Mouse (Mus musculus) liver, embryonic 16.5 days (tissue): Measurements from ENCODE around the gene Golga7b. TPM values are rescaled to one million over a fixed set of nuclear protein-coding genes. Genes with fewer than 3 reads are reported as not detected.

Experiments used
- ATAC-seq: fragments of 200-750 bp; cut with Nextera tagmentation; 2 replicates; pipeline ENCODE4 v1.8.0; 2017; ENCODE audit warnings: low read depth, mild to moderate bottlenecking, moderate number of reproducible peaks, moderate library complexity
- H3K27ac ChIP-seq: fragments of 300-500 bp; sonication (generic); 2 replicates; pipeline ENCODE4 v1.5.1; 2014; ENCODE audit warnings: mild to moderate bottlenecking, low read length
- H3K27me3 ChIP-seq: fragments of 300-500 bp; sonication (generic); 2 replicates; pipeline ENCODE4 v1.6.1; 2014; ENCODE audit warnings: low read depth, low read length, mixed read lengths; ENCODE audit not compliant: control insufficient read depth, insufficient read depth
- H3K36me3 ChIP-seq: fragments of 300-500 bp; sonication (generic); 2 replicates; pipeline ENCODE4 v1.6.1; 2014; ENCODE audit warnings: mild to moderate bottlenecking; ENCODE audit not compliant: control insufficient read depth, insufficient read depth
- H3K4me1 ChIP-seq: fragments of 300-500 bp; sonication (generic); 2 replicates; pipeline ENCODE4 v1.6.1; 2014; ENCODE audit warnings: low read depth, low read length, mixed read lengths; ENCODE audit not compliant: control insufficient read depth
- H3K4me2 ChIP-seq: fragments of 300-500 bp; sonication (generic); 2 replicates; pipeline ENCODE4 v1.6.1; 2014; ENCODE audit warnings: low read depth, low read length, mixed read lengths
- H3K4me3 ChIP-seq: fragments of 300-500 bp; sonication (generic); 2 replicates; pipeline ENCODE4 v1.5.1; 2014; ENCODE audit warnings: low read depth, mild to moderate bottlenecking, low read length
- H3K9ac ChIP-seq: fragments of 300-500 bp; sonication (generic); 2 replicates; pipeline ENCODE4 v1.6.1; 2014; ENCODE audit warnings: low read depth, low read length
- H3K9me3 ChIP-seq: fragments of 300-500 bp; sonication (generic); replicated peaks from 2 replicates; pipeline ENCODE4 v1.6.1; 2016; ENCODE audit warnings: low read length; ENCODE audit not compliant: control insufficient read depth
- WGBS: fragments of 180-500 bp; shearing (Covaris S2); extraction: QIAGEN DNeasy Blood & Tissue Kit; methylation state at CpG from one replicate; pipeline ENCODE4 v1.1.7; 2014; ENCODE audit not compliant: insufficient replicate concordance; 5-methylcytosine and 5-hydroxymethylcytosine counted together
- polyA plus RNA-seq: library from polyadenylated mRNA; unstranded; fragments of >200 nt; fragmentation: Nextera tagmentation; extraction: Ambion mirVana; gene quantifications from 2 replicates; pipeline ENCODE4 v1.2.1, GENCODE M21; 2015

Gene Golga7b
- polyA plus RNA-seq, 1 experiment from 2014 or later = not detected

DNA sequence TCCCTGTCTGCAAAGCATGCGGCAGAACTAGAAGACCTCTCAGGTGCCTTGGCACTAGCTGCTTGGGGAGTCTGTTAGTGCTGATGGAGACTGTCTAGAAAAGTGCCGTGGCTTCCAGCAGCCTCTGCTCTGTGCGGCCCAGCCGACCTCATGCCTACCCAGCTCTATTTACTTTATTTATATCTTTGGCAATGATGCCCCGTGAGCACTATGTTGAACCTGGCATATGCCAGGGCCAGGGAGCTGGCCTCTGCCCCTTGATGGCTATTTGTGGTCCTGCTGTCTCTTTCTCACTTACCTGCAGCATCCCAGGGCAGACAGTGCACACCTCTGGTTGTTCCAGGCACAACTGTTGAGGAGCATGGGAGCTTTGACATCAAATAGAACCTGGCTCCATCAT is 31.1 kb downstream of the Golga7b start:
- no peak overlapping the region for H3K9ac ChIP-seq
- H3K4me1 ChIP-seq = no peaks in the 10 kb centered on the region
- H3K4me2 ChIP-seq = no peak overlapping the region
- no peaks in the 10 kb centered on the region for H3K9me3 ChIP-seq
- no peaks in the 10 kb centered on the region for H3K36me3 ChIP-seq
- no peak for ATAC-seq
- no peak overlapping the region for H3K27ac ChIP-seq
- 55% methylated on average over 5 of the region's 5 CpGs for WGBS
- no peaks in the 10 kb centered on the region for H3K27me3 ChIP-seq
- no peak overlapping the region for H3K4me3 ChIP-seq

DNA sequence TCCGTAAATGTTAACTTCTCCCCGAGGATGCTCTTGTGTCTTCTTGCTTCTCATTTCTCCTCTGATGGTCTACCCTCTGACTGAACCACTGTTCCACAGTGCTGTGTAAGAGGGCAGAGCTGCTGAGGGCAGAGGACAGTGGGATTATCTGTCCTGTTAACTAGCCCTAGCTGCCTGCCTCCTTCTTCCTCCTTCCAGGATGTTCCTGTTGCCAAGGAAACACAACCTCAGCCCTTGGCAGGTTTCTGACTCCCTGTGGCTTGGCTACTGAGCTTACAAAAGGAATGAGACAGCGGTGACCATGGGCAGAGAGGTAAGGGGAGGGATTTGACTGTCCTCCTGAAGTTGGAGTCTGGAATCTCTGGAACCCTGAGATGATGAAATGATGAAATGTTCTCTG is 32.2 kb downstream of the Golga7b start:
- no peak overlapping the region for H3K4me3 ChIP-seq
- no peaks in the 10 kb centered on the region for H3K36me3 ChIP-seq
- no peak overlapping the region for H3K27ac ChIP-seq
- 51% methylated on average over 3 of the region's 3 CpGs for WGBS
- H3K9me3 ChIP-seq = no peaks in the 10 kb centered on the region
- H3K9ac ChIP-seq = no peak overlapping the region
- no peak overlapping the region for H3K4me2 ChIP-seq
- H3K27me3 ChIP-seq = no peaks in the 10 kb centered on the region
- no peaks in the 10 kb centered on the region for H3K4me1 ChIP-seq
- ATAC-seq = no peak

DNA sequence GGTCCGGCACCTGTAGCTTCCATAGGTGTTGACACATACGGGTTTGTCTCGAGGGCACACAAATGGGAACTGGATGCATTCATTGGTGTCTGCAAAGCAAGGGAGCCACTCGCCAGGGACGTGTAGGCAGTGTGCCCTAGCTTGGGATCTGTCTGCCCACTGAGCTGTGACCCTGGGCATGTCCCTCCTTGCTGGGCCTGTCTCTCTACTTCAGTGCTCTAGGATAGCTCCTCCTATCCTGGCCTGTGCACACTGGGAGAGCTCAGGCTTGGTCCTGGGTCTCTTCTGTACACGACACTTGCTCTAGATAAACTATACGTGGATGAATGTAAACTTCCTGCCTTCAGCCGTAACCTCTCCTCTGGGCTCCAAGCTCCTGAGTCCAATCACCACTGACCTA is 36.8 kb downstream of the Golga7b start:
- ATAC-seq = no peak
- H3K36me3 ChIP-seq = no peaks in the 10 kb centered on the region
- no peaks in the 10 kb centered on the region for H3K27me3 ChIP-seq
- no peak overlapping the region for H3K4me2 ChIP-seq
- H3K9ac ChIP-seq = no peak overlapping the region
- no peaks in the 10 kb centered on the region for H3K9me3 ChIP-seq
- H3K27ac ChIP-seq = no peak overlapping the region
- 58% methylated on average over 8 of the region's 8 CpGs for WGBS
- no peak overlapping the region for H3K4me3 ChIP-seq
- H3K4me1 ChIP-seq = no peaks in the 10 kb centered on the region

DNA sequence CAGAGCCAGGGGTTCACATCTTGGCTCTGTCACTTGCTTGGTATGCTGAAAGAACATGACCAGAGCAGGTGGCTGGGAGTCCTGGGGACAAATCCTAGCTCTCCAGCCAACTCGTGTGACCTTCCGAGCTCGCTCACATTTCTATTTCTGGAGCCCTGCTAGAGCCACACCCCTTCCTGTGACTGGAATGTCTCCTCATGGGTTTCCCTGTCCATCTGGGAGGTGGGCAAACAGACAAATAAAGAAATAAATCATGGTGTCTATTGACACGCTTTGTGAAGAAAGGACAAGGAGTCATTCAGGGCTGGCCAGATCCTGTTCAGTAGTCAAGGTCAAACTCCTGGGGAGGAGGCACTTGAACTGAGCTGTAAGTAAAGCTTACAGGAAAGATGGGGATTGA is 41.0 kb downstream of the Golga7b start:
- WGBS = 44% methylated on average over 4 of the region's 4 CpGs
- no peak overlapping the region for H3K9ac ChIP-seq

DNA sequence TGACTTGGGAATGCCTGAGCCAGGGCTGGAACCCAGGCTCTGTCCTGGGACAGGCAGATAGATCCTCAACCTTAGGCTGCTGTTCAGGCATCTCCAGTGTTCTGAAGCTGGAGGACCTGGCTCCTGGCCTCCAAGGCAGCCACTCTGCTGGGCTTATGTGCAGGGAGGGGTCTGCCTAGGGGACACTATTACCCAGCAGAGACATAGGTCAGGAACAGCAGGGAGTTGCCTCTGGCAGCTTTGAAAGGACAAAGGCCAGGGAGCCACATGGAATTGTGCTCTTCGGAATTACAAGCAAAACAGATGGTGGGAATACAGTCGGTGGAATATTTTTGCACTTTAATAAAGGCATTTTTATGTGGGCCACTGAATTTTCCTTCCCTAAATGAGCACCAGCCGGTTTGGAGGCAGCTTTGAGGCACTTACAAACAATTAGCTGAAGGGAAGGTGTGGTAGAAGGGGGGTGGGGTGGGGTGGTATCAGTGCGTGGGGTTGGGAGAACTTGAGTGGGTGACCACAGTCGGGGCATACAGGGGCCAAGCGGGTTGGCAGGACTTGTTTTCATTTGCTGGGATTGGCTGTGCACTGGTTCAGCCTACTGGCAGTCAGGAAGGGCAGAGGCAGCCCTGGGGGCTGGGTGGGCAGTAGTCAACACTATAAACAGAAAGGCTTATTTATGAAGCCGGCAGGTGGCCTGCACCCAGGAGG is 43.7 kb downstream of the Golga7b start:
- WGBS = 30% methylated on average over 7 of the region's 7 CpGs
- Histone ChIP-seq H3K9ac (no peak overlapping the region), H3K27me3 (no peaks in the 10 kb centered on the region), H3K36me3 (no peaks in the 10 kb centered on the region), H3K9me3 (no peaks in the 10 kb centered on the region), H3K4me1 (no peaks in the 10 kb centered on the region), H3K27ac (no peak overlapping the region), H3K4me2 (no peak overlapping the region), H3K4me3 (no peak overlapping the region)
- ATAC-seq = no peak

More for the DNA sequence above, 41.0 kb downstream of the Golga7b start:
- H3K4me2 ChIP-seq = no peak overlapping the region
- H3K27me3 ChIP-seq = no peaks in the 10 kb centered on the region
- H3K4me1 ChIP-seq = no peaks in the 10 kb centered on the region
- no peaks in the 10 kb centered on the region for H3K9me3 ChIP-seq
- no peak for ATAC-seq
- no peak overlapping the region for H3K27ac ChIP-seq
- no peak overlapping the region for H3K4me3 ChIP-seq
- H3K36me3 ChIP-seq = no peaks in the 10 kb centered on the region

DNA sequence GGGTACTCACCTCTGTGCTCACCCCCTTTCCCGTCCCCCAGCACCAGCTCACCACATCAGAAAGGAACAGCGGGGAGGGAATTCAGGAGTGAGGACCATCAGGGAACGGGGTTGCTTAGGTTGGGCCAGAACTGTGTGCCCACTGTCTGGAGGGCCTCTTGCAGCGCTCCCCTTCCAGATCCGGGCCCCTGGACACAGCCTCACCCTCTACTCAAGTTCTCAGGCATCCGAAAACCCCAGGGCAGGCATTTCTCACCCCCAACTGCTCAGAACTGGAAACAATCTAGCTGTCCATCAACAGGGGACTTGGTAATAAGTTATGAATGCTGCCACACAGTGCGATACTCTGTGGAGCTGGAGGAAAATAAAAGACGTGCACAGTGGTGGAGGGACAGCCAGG is 44.7 kb downstream of the Golga7b start:
- Histone ChIP-seq H3K4me2 (no peak overlapping the region), H3K27ac (no peak overlapping the region), H3K27me3 (no peaks in the 10 kb centered on the region), H3K4me3 (no peak overlapping the region), H3K9ac (no peak overlapping the region), H3K9me3 (no peaks in the 10 kb centered on the region), H3K36me3 (no peaks in the 10 kb centered on the region), H3K4me1 (no peaks in the 10 kb centered on the region)
- no peak for ATAC-seq
- 60% methylated on average over 8 of the region's 8 CpGs for WGBS

DNA sequence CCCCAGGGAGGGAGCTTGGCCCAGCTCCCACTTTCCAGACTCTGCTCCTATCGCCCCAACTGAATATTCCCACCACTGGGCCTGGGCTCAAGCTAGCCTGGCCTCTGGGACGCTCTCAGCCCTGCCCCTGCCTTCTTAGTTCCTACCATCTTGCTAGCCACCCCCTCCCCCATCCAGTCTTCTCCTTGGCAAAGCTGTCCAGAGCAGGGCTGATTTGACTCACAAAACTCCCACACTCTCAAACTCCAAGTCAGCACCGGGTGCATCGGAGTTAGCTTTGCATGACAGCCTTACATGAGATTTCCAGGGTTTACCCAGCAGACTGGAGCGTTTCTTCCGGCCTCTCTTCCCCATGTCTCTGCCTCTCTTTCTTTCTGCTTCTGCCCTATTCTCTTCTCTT is 45.8 kb downstream of the Golga7b start:
- H3K4me1 ChIP-seq = no peaks in the 10 kb centered on the region
- no peak overlapping the region for H3K27ac ChIP-seq
- no peaks in the 10 kb centered on the region for H3K9me3 ChIP-seq
- no peak overlapping the region for H3K9ac ChIP-seq
- 62% methylated on average over 6 of the region's 6 CpGs for WGBS
- no peak overlapping the region for H3K4me3 ChIP-seq
- H3K4me2 ChIP-seq = no peak overlapping the region
- no peak for ATAC-seq
- no peaks in the 10 kb centered on the region for H3K27me3 ChIP-seq
- no peaks in the 10 kb centered on the region for H3K36me3 ChIP-seq

DNA sequence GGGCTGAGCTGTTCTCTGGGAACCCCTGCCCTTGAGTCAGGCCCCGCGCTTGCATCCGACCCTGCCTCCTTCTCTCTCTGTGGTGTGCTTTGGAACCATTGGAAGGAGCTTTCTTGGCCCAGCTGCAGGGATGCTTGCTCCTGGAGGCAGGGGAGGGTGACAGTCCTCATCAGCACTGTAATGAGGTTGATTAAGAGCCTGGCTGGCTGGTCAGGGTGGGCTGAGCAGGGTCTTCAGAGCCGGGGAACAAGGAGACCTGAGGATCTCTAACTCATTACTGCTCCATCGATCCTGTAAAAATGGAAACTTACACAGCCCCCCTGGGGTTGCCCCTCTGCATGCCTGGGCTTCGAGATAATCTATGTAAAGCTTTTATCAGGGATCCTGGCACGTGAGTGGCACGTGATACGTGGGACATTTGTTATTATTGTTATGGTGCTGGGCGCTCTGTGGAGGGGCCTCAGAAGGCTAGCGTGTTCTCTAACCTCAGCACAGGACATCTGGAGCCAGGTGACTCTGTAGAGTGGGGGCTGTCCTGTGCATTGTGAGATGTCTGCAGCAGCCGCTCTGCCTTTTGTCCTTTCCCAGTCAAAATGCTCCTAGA is 55.9 kb downstream of the Golga7b start:
- ATAC-seq = no peak
- H3K9ac ChIP-seq = no peak overlapping the region
- H3K27me3 ChIP-seq = no peaks in the 10 kb centered on the region
- H3K36me3 ChIP-seq = no peaks in the 10 kb centered on the region
- no peak overlapping the region for H3K4me2 ChIP-seq
- no peaks in the 10 kb centered on the region; the same call in 1 of the 2 replicates for H3K4me1 ChIP-seq
- H3K27ac ChIP-seq = no peak overlapping the region
- H3K9me3 ChIP-seq = no peaks in the 10 kb centered on the region
- 55% methylated on average over 12 of the region's 12 CpGs for WGBS
- H3K4me3 ChIP-seq = no peak overlapping the region

DNA sequence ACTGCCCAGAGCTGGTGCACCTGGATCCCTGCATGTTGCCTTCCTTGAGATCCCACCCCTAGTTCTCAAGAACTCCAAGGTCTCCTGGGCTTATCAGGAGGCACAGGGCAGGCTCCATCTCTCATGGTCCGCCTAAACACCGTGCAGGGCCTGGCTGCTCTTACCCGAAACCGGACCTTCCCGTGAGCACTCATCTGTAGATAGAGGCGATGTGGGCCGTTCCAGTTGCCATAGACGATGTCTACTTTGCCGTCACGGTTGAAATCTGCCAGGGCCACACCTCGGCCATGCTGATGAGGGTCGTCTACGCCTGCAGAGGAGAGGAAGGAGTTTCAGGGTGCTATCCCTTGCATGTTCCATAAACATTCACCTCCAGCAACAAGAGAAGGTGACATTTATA is 57.1 kb downstream of the Golga7b start:
- no peak overlapping the region for H3K9ac ChIP-seq
- H3K9me3 ChIP-seq = no peaks in the 10 kb centered on the region
- H3K4me3 ChIP-seq = no peak overlapping the region
- H3K4me2 ChIP-seq = no peak overlapping the region
- H3K27ac ChIP-seq = no peak overlapping the region
- no peaks in the 10 kb centered on the region; the same call in 1 of the 2 replicates for H3K4me1 ChIP-seq
- 72% methylated on average over 13 of the region's 13 CpGs for WGBS
- H3K27me3 ChIP-seq = no peaks in the 10 kb centered on the region
- no peak for ATAC-seq
- no peaks in the 10 kb centered on the region for H3K36me3 ChIP-seq
